Mouse (Mus musculus) CH12.LX (cell line): ENCODE data around the gene Cc2d1a. TPM values are rescaled to one million over a fixed set of nuclear protein-coding genes. Genes with fewer than 3 reads are reported as not detected.

Experiments used
- DNase-seq: peaks from one replicate; pipeline ENCODE4 v3.0.0-alpha.2; 2013; ENCODE audit errors: extremely low read depth
- H3K27ac ChIP-seq: 2 replicates; pipeline ENCODE4 v1.5.1; 2012; ENCODE audit warnings: low read depth, mild to moderate bottlenecking, control low read depth, moderate library complexity; ENCODE audit not compliant: insufficient read depth
- H3K27me3 ChIP-seq: replicated peaks from 2 replicates; pipeline ENCODE3; 2012; ENCODE audit warnings: inconsistent platforms
- H3K36me3 ChIP-seq, 2 experiments: replicated peaks in 1 of 2; 2 replicates each; pipeline versions ENCODE3 to v1.6.1; 2012; ENCODE audit warnings: inconsistent platforms in 1 of 2, low read length in 1 of 2, mild to moderate bottlenecking in 1 of 2, mixed read lengths in 1 of 2, moderate library complexity in 1 of 2; ENCODE audit not compliant: control insufficient read depth in 1 of 2, insufficient read depth in 1 of 2
- H3K4me1 ChIP-seq, 2 experiments: 2 replicates each; pipeline ENCODE4 v1.6.1; 2012; ENCODE audit warnings: inconsistent platforms in 1 of 2, moderate library complexity in 1 of 2; ENCODE audit not compliant: insufficient read depth in 2 of 2, control insufficient read depth in 1 of 2
- H3K4me2 ChIP-seq: 2 replicates; pipeline ENCODE4 v1.6.1; 2012; ENCODE audit warnings: low read depth, mild to moderate bottlenecking, control low read depth; ENCODE audit not compliant: poor library complexity, insufficient read depth, severe bottlenecking
- H3K4me3 ChIP-seq, 3 experiments: fragments of 150-350 bp in 1 of 3; sonication (generic) in 1 of 3; replicated peaks in 1 of 3; 2 replicates each; pipeline versions ENCODE3 to v1.5.1; 2011 to 2012; ENCODE audit warnings: low read depth in 2 of 3, low read length in 2 of 3, mild to moderate bottlenecking in 2 of 3, moderate library complexity in 2 of 3, control low read depth in 1 of 3, improper control_type of control experiment in 1 of 3, inconsistent platforms in 1 of 3, mixed read lengths in 1 of 3; ENCODE audit not compliant: poor library complexity in 1 of 3
- H3K79me2 ChIP-seq: replicated peaks from 2 replicates; pipeline ENCODE4 v1.6.1; 2012; ENCODE audit warnings: mild to moderate bottlenecking, moderate library complexity; ENCODE audit not compliant: control insufficient read depth, poor library complexity, insufficient read depth, severe bottlenecking; ENCODE audit errors: extremely low read depth
- H3K9ac ChIP-seq: 2 replicates; pipeline ENCODE4 v1.6.1; 2012; ENCODE audit warnings: low read depth, mild to moderate bottlenecking, control low read depth, moderate library complexity; ENCODE audit not compliant: insufficient read depth
- H3K9me3 ChIP-seq: replicated peaks from 2 replicates; pipeline ENCODE3; 2012; ENCODE audit warnings: low read length, inconsistent platforms, mixed read lengths
- BHLHE40 ChIP-seq: IDR thresholded peaks from 2 replicates; pipeline ENCODE4 v1.6.1; 2011; ENCODE audit warnings: mild to moderate bottlenecking, low read depth, low read length, improper control_type of control experiment
- CTCF ChIP-seq, 2 experiments: IDR thresholded peaks in 1 of 2; conservative IDR thresholded peaks in 1 of 2; 2 replicates each; pipeline ENCODE4 v1.5.1; 2011 to 2012; ENCODE audit warnings: low read depth in 2 of 2, low read length in 2 of 2, improper control_type of control experiment in 1 of 2, inconsistent platforms in 1 of 2, mild to moderate bottlenecking in 1 of 2, moderate library complexity in 1 of 2
- ELF1 ChIP-seq: IDR thresholded peaks from 2 replicates; pipeline ENCODE4 v1.6.1; 2014; ENCODE audit warnings: low read depth, mild to moderate bottlenecking, inconsistent platforms, low read length, improper control_type of control experiment
- ETS1 ChIP-seq: conservative IDR thresholded peaks from 2 replicates; pipeline ENCODE4 v1.6.1; 2012; ENCODE audit warnings: low read depth, mild to moderate bottlenecking, inconsistent platforms, low read length, improper control_type of control experiment, moderate library complexity
- GABPA ChIP-seq: IDR thresholded peaks from 2 replicates; pipeline ENCODE4 v1.6.1; 2012; ENCODE audit warnings: low read depth, low read length, improper control_type of control experiment, inconsistent platforms; ENCODE audit not compliant: insufficient replicate concordance
- HCFC1 ChIP-seq: IDR thresholded peaks from 2 replicates; pipeline ENCODE4 v1.6.1; 2012; ENCODE audit warnings: low read depth, mild to moderate bottlenecking, inconsistent platforms, low read length, improper control_type of control experiment
- IRF4 ChIP-seq: IDR thresholded peaks from 2 replicates; pipeline ENCODE4 v1.6.1; 2014; ENCODE audit warnings: low read depth, mild to moderate bottlenecking, inconsistent platforms, low read length, improper control_type of control experiment
- JUN ChIP-seq: IDR thresholded peaks from 2 replicates; pipeline ENCODE4 v1.6.1; 2011; ENCODE audit warnings: low read depth, mild to moderate bottlenecking, low read length, improper control_type of control experiment, moderate library complexity; ENCODE audit not compliant: insufficient read depth
- MEF2A ChIP-seq: IDR thresholded peaks from 2 replicates; pipeline ENCODE4 v1.6.1; 2014; ENCODE audit warnings: low read depth, mild to moderate bottlenecking, inconsistent platforms, low read length, improper control_type of control experiment, borderline replicate concordance
- NELFE ChIP-seq: IDR thresholded peaks from 2 replicates; pipeline ENCODE4 v1.6.1; 2011; ENCODE audit warnings: low read depth, low read length, improper control_type of control experiment
- RAD21 ChIP-seq: IDR thresholded peaks from 2 replicates; pipeline ENCODE4 v1.6.1; 2011; ENCODE audit warnings: low read depth, mild to moderate bottlenecking, low read length, improper control_type of control experiment, moderate library complexity
- RCOR1 ChIP-seq: conservative IDR thresholded peaks from 2 replicates; pipeline ENCODE4 v1.6.1; 2012; ENCODE audit warnings: low read depth, mild to moderate bottlenecking, inconsistent platforms, low read length, improper control_type of control experiment
- SMC3 ChIP-seq: IDR thresholded peaks from 2 replicates; pipeline ENCODE4 v1.6.1; 2011; ENCODE audit warnings: low read depth, low read length, improper control_type of control experiment
- UBTF ChIP-seq: IDR thresholded peaks from 2 replicates; pipeline ENCODE4 v1.6.1; 2012; ENCODE audit warnings: low read depth, mild to moderate bottlenecking, inconsistent platforms, low read length, improper control_type of control experiment, moderate library complexity
- ZC3H11A ChIP-seq: IDR thresholded peaks from 2 replicates; pipeline ENCODE4 v1.6.1; 2012; ENCODE audit warnings: low read depth, mild to moderate bottlenecking, inconsistent platforms, low read length, improper control_type of control experiment
- dilution Hi-C: fragments of 300-500 bp; cut with MboI; formaldehyde crosslinking; loops from 2 replicates; pipeline ENCODE4 v1.14.3; 2020; ENCODE audit warnings: low sequenced_read_pairs; ENCODE audit not compliant: extremely low pct_unique_long_range_greater_than_20kb, extremely low pct_ligation_motif_present
- in situ Hi-C: fragments of 300-500 bp; cut with MboI; formaldehyde crosslinking; loops from 3 replicates; pipeline ENCODE4 v1.14.3; 2019; ENCODE audit warnings: low sequenced_read_pairs, low pct_ligation_motif_present, low pct_unique_long_range_greater_than_20kb, mixed read lengths
- polyA plus RNA-seq: library from polyadenylated mRNA; unstranded; fragments of >175 nt; gene quantifications from 2 replicates; pipeline ENCODE4 v1.2.1, GENCODE M21; 2012; ENCODE audit warnings: low read depth; ENCODE audit not compliant: insufficient read length
- total RNA-seq, 2 experiments: library from RNA; depleted of rRNA; stranded (reverse); fragments of 300-350 nt in 1 of 2; fragments of >200 nt in 1 of 2; gene quantifications; 2 replicates each; pipeline ENCODE4 v1.2.3; 2012 to 2014

Cc2d1a gene
- total and polyA plus RNA-seq, 3 experiments = 2.8 to 11.4 (median 7.8) TPM

GRCm38 (mm10) chr8:84173861-84174260 lies 26.1 kb upstream of the Cc2d1a start:
- dilution Hi-C loops (no loop called here), in situ Hi-C loops (loop anchor here (5.0 kb wide), 1 partner anchor 137 kb away; no protein-coding TSS in a partner anchor)
- H3K9me3 ChIP-seq = no peaks in the 10 kb centered on the region
- no peaks in the 10 kb centered on the region for H3K79me2 ChIP-seq
- peaks cover 73% of the 10 kb centered on the region for H3K27me3 ChIP-seq
- TF ChIP-seq RAD21 (peak; percentile 80), SMC3 (peak; percentile 98), HCFC1 (no peak), ELF1 (0 out of 2 replicates have a peak, but pooled peaks have one; percentile 10), RCOR1 (no peak), CTCF (conservative IDR thresholded peaks at IDR 0.05 in 1 of 2, IDR thresholded peaks at IDR 0.05 in 1 of 2; ENCODE audit: low read depth in 2 of 2, low read length in 2 of 2) (peak; percentile 32 to 93; a peak in 3 of 4 replicates), GABPA (no peak), NELFE (0 out of 2 replicates have a peak, but pooled peaks have one; percentile 30), ZC3H11A (peak; percentile 71)
- H3K4me3 ChIP-seq = no peak overlapping the region
- DNase-seq = peak; percentile 64
- peaks cover 5 to 11% of the 10 kb centered on the region in 2 experiments for H3K4me1 ChIP-seq
- 0 out of 2 replicates have a peak overlapping the region, but pooled peaks have one; percentile 18 for H3K4me2 ChIP-seq
- H3K27ac ChIP-seq = no peak overlapping the region
- no peak overlapping the region for H3K9ac ChIP-seq
- no peaks in the 10 kb centered on the region for H3K36me3 ChIP-seq

- H3K79me2 ChIP-seq = no peaks in the 10 kb centered on the region
- H3K27ac ChIP-seq = no peak overlapping the region
- peaks cover 5 to 14% of the 10 kb centered on the region in 2 experiments for H3K4me1 ChIP-seq
- H3K9ac ChIP-seq = no peak overlapping the region
- dilution Hi-C loops (no loop called here), in situ Hi-C loops (loop anchor here (5.0 kb wide), 1 partner anchor 133 kb away; no protein-coding TSS in a partner anchor)
- H3K36me3 ChIP-seq = no peaks in the 10 kb centered on the region
- H3K4me2 ChIP-seq = no peak overlapping the region
- H3K27me3 ChIP-seq = peaks cover 73% of the 10 kb centered on the region
- no peak overlapping the region for H3K4me3 ChIP-seq
- no peaks in the 10 kb centered on the region for H3K9me3 ChIP-seq
- TF ChIP-seq UBTF = no peak
- TF ChIP-seq MEF2A = no peak
- TF ChIP-seq JUN = no peak
- no peak for TF ChIP-seq ETS1
- TF ChIP-seq BHLHE40 = no peak
- TF ChIP-seq IRF4 = no peak
- TF ChIP-seq GABPA = no peak
- no peak for DNase-seq
These were observed 22.4 kb upstream of the Cc2d1a start for GRCm38 (mm10) chr8:84170096-84170495.
